ENCODE assay signal across 5 mouse cellular contexts in the genomic region with DNA sequence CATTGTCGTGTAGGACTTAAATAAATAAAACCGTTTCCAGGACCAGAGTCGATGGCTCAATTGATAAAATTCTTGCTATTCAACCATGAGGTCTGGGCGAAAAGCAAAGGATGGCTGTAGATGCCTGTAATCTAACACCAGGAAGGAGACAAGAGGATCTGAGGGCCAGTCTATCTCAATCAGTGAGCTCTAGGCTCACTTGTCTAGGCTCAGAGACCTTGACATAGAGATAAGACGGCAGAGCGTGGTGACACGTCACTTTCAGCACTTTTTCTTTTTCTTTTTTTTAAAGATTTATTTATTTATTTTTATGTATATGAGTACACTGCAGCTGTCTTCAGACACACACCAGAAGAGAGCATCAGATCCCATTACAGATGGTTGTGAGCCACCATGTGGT.
"Had no signal": no experiment of that assay in that cellular context is flagged by ENCODE, and none has a peak within 500 bp of the region (broad histone marks: within the 10 kb centered on the region; RNA-seq: fewer than 3 reads in every experiment).

No protein-coding gene starts in this region.

- H3K27ac ChIP-seq: neural tube, embryonic 12.5 days; neural tube, embryonic 13.5 days; neural tube, embryonic 15.5 days; stomach, embryonic 15.5 days; stomach, postnatal 0 days had no signal

- H3K9ac ChIP-seq: neural tube, embryonic 12.5 days; neural tube, embryonic 13.5 days; neural tube, embryonic 15.5 days; stomach, embryonic 15.5 days had no signal

- H3K9me3 ChIP-seq: neural tube, embryonic 12.5 days; neural tube, embryonic 13.5 days; neural tube, embryonic 15.5 days; stomach, embryonic 15.5 days had no signal

- H3K36me3 ChIP-seq: neural tube, embryonic 12.5 days; neural tube, embryonic 13.5 days; neural tube, embryonic 15.5 days; stomach, embryonic 15.5 days had no signal

- H3K4me3 ChIP-seq: neural tube, embryonic 12.5 days; neural tube, embryonic 13.5 days; neural tube, embryonic 15.5 days; stomach, embryonic 15.5 days had no signal
